Mouse (Mus musculus) limb, embryonic 11.5 days (tissue): ENCODE data around the gene Gpsm1. TPM values are rescaled to one million over a fixed set of nuclear protein-coding genes. Genes with fewer than 3 reads are reported as not detected.

Source experiments
- ATAC-seq: fragments of 200-750 bp; cut with Nextera tagmentation; 2 replicates; pipeline ENCODE4 v1.8.0; 2017; ENCODE audit warnings: low read depth; ENCODE audit not compliant: insufficient number of reproducible peaks, low FRiP score, low TSS enrichment
- DNase-seq: peaks from one replicate; pipeline ENCODE4 v3.0.0-alpha.2; 2015; ENCODE audit warnings: low spot score
- H3K27ac ChIP-seq: fragments of 300-500 bp; sonication (generic); replicated peaks from 2 replicates; pipeline ENCODE4 v1.5.1; 2014; ENCODE audit warnings: low read depth, mild to moderate bottlenecking, low read length
- H3K27me3 ChIP-seq: fragments of 300-500 bp; sonication (generic); 2 replicates; pipeline ENCODE4 v1.6.1; 2014; ENCODE audit warnings: mild to moderate bottlenecking, low read length, mixed read lengths; ENCODE audit not compliant: control insufficient read depth, insufficient read depth
- H3K36me3 ChIP-seq: fragments of 300-500 bp; sonication (generic); 2 replicates; pipeline ENCODE4 v1.6.1; 2014; ENCODE audit warnings: mild to moderate bottlenecking, low read length, moderate library complexity, mixed read lengths; ENCODE audit not compliant: control insufficient read depth, insufficient read depth
- H3K4me1 ChIP-seq: fragments of 300-500 bp; sonication (generic); 2 replicates; pipeline ENCODE4 v1.6.1; 2014; ENCODE audit warnings: low read length, mixed read lengths; ENCODE audit not compliant: control insufficient read depth, insufficient read depth
- H3K4me2 ChIP-seq: fragments of 300-500 bp; sonication (generic); 2 replicates; pipeline ENCODE4 v1.6.1; 2014; ENCODE audit warnings: low read depth, mild to moderate bottlenecking, moderate library complexity; ENCODE audit not compliant: severe bottlenecking
- H3K4me3 ChIP-seq: fragments of 300-500 bp; sonication (generic); 2 replicates; pipeline ENCODE4 v1.5.1; 2014; ENCODE audit warnings: low read depth, low read length
- H3K9ac ChIP-seq: fragments of 300-500 bp; sonication (generic); 2 replicates; pipeline ENCODE4 v1.6.1; 2014; ENCODE audit warnings: mild to moderate bottlenecking, low read length
- H3K9me3 ChIP-seq: fragments of 300-500 bp; sonication (generic); 2 replicates; pipeline ENCODE4 v1.6.1; 2016; ENCODE audit warnings: low read length; ENCODE audit not compliant: control insufficient read depth
- WGBS: fragments of 180-500 bp; shearing (Covaris S2); extraction: QIAGEN DNeasy Blood & Tissue Kit; methylation state at CpG from one replicate; pipeline ENCODE4 v1.1.7; 2014; 5-methylcytosine and 5-hydroxymethylcytosine counted together
- polyA plus RNA-seq: library from polyadenylated mRNA; unstranded; fragments of >200 nt; fragmentation: Nextera tagmentation; extraction: Ambion mirVana; gene quantifications from 2 replicates; pipeline ENCODE4 v1.2.1, GENCODE M21; 2014

The Gpsm1 gene
- polyA plus RNA-seq, 1 experiment from 2014 or later, result 37.4 TPM

DNA sequence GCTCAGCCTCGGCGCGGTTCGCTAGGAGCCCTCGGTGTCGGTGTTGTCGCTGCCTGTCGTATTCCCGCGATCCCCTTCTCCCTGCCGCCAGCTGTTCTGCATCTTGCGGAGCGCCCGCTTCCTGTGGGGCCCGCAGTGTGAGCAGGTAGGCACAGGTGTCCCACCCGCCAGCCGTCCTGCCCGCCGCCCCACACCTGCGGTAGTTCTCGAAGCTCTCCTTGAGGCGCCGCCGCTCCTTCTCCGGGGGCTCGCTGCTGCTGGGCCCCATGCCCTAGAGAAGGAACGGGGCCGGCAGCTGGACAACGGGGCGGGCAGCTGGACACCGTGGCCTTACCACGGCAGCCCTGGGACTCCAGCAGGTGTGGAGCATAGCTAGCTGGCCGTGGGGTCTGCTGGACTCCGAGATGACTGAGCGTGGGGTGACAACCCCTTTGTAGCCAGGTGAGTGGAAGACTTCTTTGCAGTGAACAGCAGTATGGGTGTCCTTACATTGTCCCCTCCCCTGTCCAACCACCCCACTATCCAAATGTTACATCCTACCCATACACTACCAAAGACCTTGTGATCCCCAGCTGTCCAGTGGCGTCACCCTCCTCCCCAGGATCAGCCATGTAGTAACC is 37.1 kb downstream of the Gpsm1 start:
- Histone ChIP-seq H3K27me3 (no peaks in the 10 kb centered on the region), H3K36me3 (peaks cover 13% of the 10 kb centered on the region), H3K4me3 (peak overlapping the region; percentile 81), H3K27ac (no peak overlapping the region), H3K9me3 (no peaks in the 10 kb centered on the region), H3K4me2 (peak overlapping the region; percentile 96), H3K4me1 (peaks cover 7% of the 10 kb centered on the region; the same call in 1 of the 2 replicates), H3K9ac (peak overlapping the region; percentile 90)
- WGBS, result 3% methylated on average over 36 of the region's 36 CpGs
- DNase-seq, result no peak
- peak; percentile 3; the same call in 1 of the 2 replicates for ATAC-seq

DNA sequence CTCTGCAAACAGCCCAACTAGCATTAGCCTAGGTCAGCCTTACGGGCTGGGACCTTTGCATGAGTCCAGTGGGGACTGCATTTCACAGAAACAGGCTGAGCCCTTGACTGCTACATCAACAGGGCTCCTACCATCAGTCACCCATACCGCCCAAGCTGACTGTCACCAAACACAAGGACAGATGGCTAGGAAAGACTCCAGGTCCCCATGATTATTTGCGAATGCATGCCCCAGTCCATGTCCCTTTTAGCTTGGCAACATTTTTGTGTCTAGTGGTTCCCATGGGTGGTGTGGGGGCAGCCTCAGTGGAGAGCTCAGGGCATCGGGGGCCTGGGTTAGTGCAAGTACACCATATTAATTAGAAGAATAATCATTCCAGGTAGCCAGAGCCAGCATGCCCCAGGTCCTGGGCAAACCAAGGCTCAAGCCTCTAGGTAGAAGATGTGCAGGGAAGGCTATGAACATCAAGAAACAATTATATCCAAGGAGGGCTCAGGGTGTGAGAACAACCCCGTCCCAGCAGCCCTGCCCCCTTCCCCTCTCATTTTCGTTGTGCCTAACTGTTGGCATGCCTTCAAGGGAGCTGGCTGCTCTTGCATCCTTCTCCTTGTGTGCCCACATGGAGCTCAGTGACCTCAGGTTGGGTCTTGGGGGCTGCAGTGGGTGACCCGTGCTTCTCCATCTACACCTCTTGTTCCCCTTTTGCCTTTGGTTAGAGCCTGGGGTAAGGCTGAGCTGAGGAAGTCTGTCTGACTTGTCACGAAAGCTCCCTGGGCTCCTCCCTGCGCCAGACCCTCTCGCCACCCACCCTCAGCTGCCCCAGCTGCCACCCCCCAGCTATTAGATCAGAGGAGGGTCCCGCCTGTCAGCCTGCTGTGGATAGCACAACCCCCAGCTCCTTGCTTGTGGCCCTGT is 38.0 kb downstream of the Gpsm1 start:
- DNase-seq (no peak), ATAC-seq (no peak)
- H3K27ac ChIP-seq, result no peak overlapping the region
- WGBS, result 89% methylated on average over 11 of the region's 11 CpGs
- peaks cover 7% of the 10 kb centered on the region; the same call in 1 of the 2 replicates for H3K4me1 ChIP-seq
- peaks cover 13% of the 10 kb centered on the region for H3K36me3 ChIP-seq
- no peaks in the 10 kb centered on the region for H3K27me3 ChIP-seq
- no peaks in the 10 kb centered on the region for H3K9me3 ChIP-seq
- no peak overlapping the region for H3K9ac ChIP-seq
- H3K4me2 ChIP-seq, result peak overlapping the region; percentile 96
- H3K4me3 ChIP-seq, result no peak overlapping the region

DNA sequence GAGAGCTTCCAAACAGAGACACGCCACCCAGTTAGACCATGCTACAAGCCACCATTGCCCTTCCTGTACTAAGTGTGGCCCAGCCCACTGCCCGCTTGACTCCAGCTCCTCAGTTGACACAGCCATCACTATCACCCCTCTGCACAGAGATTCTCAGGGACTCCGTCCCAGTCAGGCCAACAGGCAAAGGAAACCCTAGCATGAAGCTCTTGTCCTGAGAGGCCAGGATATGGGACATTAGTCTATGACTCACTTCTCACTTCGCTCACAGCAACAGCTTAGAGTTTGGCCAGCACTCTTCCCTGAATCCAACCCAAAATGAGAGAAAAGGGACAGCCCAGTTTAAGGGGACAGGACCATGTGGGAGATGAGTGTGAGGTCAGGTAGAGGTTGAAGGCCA is 39.1 kb downstream of the Gpsm1 start:
- no peak overlapping the region for H3K27ac ChIP-seq
- H3K4me2 ChIP-seq, result no peak overlapping the region
- H3K27me3 ChIP-seq, result no peaks in the 10 kb centered on the region
- H3K4me3 ChIP-seq, result no peak overlapping the region; the same call in 1 of the 2 replicates
- DNase-seq (no peak), ATAC-seq (no peak)
- H3K4me1 ChIP-seq, result peaks cover 7% of the 10 kb centered on the region; the same call in 1 of the 2 replicates
- H3K9me3 ChIP-seq, result no peaks in the 10 kb centered on the region
- WGBS, result 92% methylated on average over 4 of the region's 4 CpGs
- no peak overlapping the region for H3K9ac ChIP-seq
- H3K36me3 ChIP-seq, result peaks cover 5% of the 10 kb centered on the region; the same call in 1 of the 2 replicates

DNA sequence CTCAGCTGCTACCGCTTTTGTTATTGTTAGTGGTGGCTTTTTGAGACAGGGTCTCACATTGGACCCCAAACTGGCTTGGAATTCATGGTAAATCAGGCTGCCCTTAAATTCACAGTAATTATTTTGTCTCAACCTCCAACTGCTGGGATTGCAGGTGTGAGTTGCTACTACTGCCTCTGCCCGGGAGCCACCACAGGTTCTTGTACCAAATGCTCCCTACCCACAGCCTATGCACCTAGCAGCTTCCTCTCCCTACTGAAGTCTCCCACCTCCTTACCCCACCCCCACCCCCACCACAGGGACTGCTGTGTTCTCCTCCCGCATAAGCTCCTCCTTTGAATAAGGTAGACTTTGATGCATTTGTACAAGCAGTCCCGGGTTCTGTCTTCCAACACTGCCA is 40.9 kb downstream of the Gpsm1 start:
- DNase-seq, result no peak
- H3K36me3 ChIP-seq, result no peaks in the 10 kb centered on the region; the same call in 1 of the 2 replicates
- peaks cover 5% of the 10 kb centered on the region; the same call in 1 of the 2 replicates for H3K4me1 ChIP-seq
- WGBS, result 73% methylated on average over 4 of the region's 4 CpGs
- no peak overlapping the region for H3K9ac ChIP-seq
- H3K9me3 ChIP-seq, result no peaks in the 10 kb centered on the region
- H3K27ac ChIP-seq, result no peak overlapping the region
- no peak overlapping the region for H3K4me3 ChIP-seq
- no peak overlapping the region for H3K4me2 ChIP-seq
- H3K27me3 ChIP-seq, result no peaks in the 10 kb centered on the region
- ATAC-seq, result no peak

DNA sequence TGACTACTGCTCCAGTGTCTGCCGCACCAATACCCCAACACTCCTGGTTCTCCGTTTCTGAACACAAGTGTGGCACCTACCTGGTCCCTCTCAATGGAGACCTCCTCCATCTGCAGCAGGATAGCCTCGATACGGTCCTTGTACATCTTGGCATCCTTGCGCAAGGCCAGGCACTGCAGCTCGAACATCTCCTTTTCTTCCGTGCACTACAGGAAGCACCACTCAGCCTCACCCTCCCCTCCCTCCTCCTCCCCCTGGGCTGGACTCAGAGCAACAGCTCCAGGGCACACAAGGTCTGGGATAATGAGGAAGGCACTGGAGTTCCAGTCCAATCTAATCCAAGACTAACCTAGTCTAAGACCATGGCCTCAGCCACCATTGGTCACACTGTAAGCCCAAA is 41.4 kb downstream of the Gpsm1 start:
- Histone ChIP-seq H3K9ac (no peak overlapping the region), H3K4me2 (no peak overlapping the region), H3K36me3 (no peaks in the 10 kb centered on the region; the same call in 1 of the 2 replicates), H3K9me3 (no peaks in the 10 kb centered on the region), H3K27ac (no peak overlapping the region), H3K4me1 (peaks cover 5% of the 10 kb centered on the region; the same call in 1 of the 2 replicates), H3K4me3 (no peak overlapping the region), H3K27me3 (no peaks in the 10 kb centered on the region)
- ATAC-seq (no peak), DNase-seq (no peak)
- 82% methylated on average over 7 of the region's 7 CpGs for WGBS

DNA sequence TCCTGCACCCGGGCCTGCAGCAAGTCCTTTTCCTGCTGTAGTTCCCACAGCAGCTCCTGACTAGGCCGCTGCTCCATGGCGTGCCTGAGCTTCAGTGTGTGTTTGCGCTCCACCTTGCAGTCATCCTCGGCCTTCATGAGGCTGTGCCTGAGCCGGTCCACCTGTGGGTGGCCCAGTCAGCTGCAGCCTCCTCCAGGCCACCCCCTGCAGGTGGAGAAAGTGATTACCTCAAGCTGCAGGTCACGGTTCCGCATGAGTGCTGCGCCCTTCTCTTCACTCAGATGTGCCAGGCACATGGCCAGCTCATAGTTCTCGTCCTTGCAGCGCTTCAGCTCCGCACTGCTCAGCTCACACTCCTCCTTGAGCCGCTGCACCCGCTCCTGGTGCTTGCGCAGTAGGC is 42.2 kb downstream of the Gpsm1 start:
- H3K4me2 ChIP-seq, result no peak overlapping the region
- no peaks in the 10 kb centered on the region; the same call in none of the 2 replicates for H3K36me3 ChIP-seq
- DNase-seq (no peak), ATAC-seq (no peak)
- no peaks in the 10 kb centered on the region for H3K27me3 ChIP-seq
- H3K4me3 ChIP-seq, result no peak overlapping the region
- H3K27ac ChIP-seq, result no peak overlapping the region
- 0 out of 2 replicates have a peak overlapping the region, but pooled peaks have one; percentile 12 for H3K9ac ChIP-seq
- H3K4me1 ChIP-seq, result peaks cover 3% of the 10 kb centered on the region; the same call in 1 of the 2 replicates
- no peaks in the 10 kb centered on the region for H3K9me3 ChIP-seq
- WGBS, result 58% methylated on average over 15 of the region's 15 CpGs

DNA sequence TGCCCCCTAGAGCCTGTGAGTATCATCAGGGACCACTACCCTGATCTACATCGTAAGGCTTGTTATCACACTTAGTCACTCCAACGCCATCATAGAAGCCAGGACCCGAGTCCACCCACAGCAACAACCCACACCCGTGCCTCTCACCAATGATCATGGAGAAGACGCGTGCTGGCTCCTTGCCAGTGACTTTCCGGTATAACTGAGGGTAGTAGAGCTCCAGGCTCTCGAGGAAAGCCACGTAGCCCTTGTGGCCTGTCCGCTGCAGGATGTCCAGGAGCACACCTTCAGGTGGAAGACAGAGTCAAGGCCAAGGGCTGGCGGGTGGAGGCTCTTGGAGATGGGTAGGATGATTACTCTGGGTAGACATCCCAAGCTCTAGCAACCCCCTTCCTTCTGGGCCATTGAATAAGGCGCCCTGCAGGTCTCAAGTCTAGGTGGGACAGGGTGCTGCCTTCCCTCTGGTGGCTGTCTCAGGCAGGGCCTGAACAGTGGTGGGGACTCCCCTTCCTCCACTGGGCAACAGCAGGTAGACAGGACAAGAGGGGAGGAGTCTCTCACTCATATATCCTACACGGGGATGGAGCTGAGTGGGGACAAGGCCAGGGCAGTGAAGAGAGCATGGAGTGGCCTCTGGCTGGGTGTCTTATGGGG is 43.5 kb downstream of the Gpsm1 start:
- Histone ChIP-seq H3K4me3 (no peak overlapping the region), H3K4me1 (no peaks in the 10 kb centered on the region), H3K27me3 (no peaks in the 10 kb centered on the region), H3K9ac (no peak overlapping the region), H3K36me3 (peaks cover 3% of the 10 kb centered on the region), H3K27ac (no peak overlapping the region), H3K9me3 (no peaks in the 10 kb centered on the region), H3K4me2 (no peak overlapping the region)
- DNase-seq, result no peak
- 92% methylated on average over 13 of the region's 13 CpGs for WGBS
- ATAC-seq, result no peak

DNA sequence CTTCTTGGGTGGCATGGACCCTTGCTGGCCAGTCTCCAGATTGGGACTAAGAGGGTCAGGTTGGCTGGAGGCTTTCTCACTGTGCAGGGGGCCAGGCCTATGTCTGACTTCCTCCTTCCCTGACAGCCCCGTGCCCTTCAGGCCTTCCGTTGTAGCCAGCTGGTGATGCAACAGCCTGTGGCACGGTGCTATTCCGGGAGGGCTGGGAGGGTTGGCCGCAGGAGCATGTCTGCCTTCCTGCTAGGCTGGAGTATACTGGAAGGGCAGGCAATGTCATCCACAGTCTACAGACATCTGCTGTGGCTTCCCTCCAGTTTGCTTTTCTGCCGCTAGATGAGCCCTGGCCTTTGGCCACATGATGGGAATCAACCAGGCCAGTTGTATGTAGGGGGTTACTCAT is 44.7 kb downstream of the Gpsm1 start:
- Histone ChIP-seq H3K4me2 (no peak overlapping the region), H3K4me3 (no peak overlapping the region), H3K9ac (no peak overlapping the region), H3K27me3 (no peaks in the 10 kb centered on the region), H3K27ac (0 out of 2 replicates have a peak overlapping the region, but pooled peaks have one; percentile 4), H3K9me3 (no peaks in the 10 kb centered on the region), H3K36me3 (peaks cover 13% of the 10 kb centered on the region), H3K4me1 (no peaks in the 10 kb centered on the region)
- DNase-seq (no peak), ATAC-seq (no peak)
- 88% methylated on average over 6 of the region's 6 CpGs for WGBS
